Mouse (Mus musculus): ENCODE measurements around the gene Hs6st3. TPM values are rescaled to one million over a fixed set of nuclear protein-coding genes. Genes with fewer than 3 reads are reported as not detected.

Hs6st3 gene
- polyA plus RNA-seq (2015; fragmentation: Nextera tagmentation; extraction: Ambion mirVana) = 2.2 and 2.6 TPM in 2 replicates

DNA sequence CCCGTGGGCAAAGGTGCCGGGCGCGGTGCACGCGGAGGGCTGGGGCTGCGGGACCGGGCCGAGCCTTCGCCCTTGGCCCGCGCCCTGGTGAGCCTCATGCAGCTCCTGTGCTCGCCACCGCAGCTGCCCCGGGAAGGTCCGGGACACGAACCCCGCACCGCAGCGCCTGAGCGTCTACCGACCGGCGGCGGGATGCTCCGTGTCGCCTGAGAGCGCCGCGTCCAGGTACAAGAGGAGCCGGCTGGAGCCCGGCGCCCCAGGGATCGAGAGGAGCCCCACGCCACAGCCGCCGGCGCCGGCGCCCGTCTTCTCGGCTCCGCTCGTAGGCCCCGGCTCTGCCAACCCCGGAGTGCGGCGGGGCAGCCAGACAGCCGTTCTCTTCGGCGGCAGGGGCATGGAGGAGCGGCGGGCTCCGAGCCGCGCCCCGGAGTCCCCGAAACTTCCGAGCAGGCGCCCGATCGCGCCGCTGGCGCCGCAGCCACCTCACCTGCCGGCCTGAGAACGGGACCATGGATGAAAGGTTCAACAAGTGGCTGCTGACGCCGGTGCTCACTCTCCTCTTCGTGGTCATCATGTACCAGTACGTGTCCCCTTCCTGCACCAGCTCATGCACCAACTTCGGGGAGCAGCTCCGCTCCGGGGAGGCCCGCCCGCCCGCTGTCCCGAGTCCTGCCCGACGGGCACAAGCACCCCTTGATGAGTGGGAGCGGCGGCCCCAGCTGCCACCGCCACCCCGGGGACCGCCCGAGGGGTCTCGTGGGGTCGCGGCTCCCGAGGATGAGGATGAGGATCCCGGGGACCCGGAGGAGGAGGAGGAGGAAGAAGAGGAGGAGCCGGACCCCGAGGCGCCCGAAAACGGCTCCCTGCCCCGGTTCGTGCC is at the start of gene Hs6st3:
Gene Hs6st3 (plus strand): TSS at position 436 of the 880 bp plus-strand sequence.
- H3K4me2 ChIP-seq = peak within 1 kb of the TSS; percentile 97
- peak within 1 kb of the TSS; percentile 56 for H3K9ac ChIP-seq
- H3K4me3 ChIP-seq = peak within 1 kb of the TSS; percentile 75
- under 1% methylated on average over 99 of the region's 100 CpGs for WGBS
- peak within 1 kb of the TSS; percentile 40 for H3K27ac ChIP-seq
- peaks cover 14% of the 10 kb centered on the region for H3K27me3 ChIP-seq (replicated peaks)
- H3K4me1 ChIP-seq = peaks cover 17% of the 10 kb centered on the region
- no peaks in the 10 kb centered on the region for H3K36me3 ChIP-seq (replicated peaks)
- no peaks in the 10 kb centered on the region for H3K9me3 ChIP-seq
- peak; percentile 64 for ATAC-seq (replicated peaks)

DNA sequence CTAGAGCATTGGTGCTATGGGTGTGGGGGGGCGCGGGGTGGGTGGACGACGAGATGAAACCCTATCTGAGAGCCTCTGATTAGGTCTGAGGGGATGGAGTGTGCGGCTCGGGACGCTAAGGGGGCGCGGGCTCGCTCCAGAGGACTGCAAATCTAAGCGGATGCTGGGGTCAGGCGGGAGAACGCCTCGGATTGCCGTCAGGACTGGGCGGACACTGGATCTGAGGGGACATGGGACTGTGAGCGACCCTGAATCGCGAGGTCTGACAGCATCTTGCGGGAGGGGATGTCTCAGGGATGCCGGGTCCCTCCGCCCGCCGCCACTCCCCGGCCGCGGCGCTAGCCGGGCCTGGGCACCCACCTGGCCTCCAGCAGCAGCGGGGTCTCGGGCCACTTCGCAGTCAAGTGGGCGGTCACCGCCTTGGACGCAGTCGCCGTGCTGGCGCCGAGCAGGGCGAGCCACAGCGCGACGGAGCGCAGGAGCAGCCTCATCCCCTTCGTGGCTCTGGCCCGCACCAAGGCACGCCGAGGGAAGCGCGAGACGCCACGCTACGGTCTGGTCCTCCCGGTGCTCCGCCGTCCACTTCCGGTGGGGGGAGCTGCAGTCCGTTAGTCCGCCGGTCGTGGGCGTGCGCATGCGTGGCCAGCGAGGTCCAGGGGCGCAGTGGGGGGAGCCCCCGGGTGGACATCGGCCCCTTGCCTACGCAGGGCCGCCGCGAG is 39.1 kb upstream of the Hs6st3 start, which contains the start of gene Uggt2:
Gene Uggt2 (minus strand): TSS at position 580 of the 719 bp plus-strand sequence.
- under 1% methylated on average over 72 of the region's 72 CpGs for WGBS
- Histone ChIP-seq H3K9me3 (no peaks in the 10 kb centered on the region), H3K27ac (peak within 1 kb of the TSS; percentile 91), H3K4me1 (peaks cover 22% of the 10 kb centered on the region), H3K36me3 (replicated peaks) (no peaks in the 10 kb centered on the region), H3K27me3 (replicated peaks) (no peaks in the 10 kb centered on the region), H3K4me3 (peak within 1 kb of the TSS; percentile 75), H3K9ac (peak within 1 kb of the TSS; percentile 92), H3K4me2 (peak within 1 kb of the TSS; percentile 80)
- ATAC-seq (replicated peaks) = peak; percentile 96

DNA sequence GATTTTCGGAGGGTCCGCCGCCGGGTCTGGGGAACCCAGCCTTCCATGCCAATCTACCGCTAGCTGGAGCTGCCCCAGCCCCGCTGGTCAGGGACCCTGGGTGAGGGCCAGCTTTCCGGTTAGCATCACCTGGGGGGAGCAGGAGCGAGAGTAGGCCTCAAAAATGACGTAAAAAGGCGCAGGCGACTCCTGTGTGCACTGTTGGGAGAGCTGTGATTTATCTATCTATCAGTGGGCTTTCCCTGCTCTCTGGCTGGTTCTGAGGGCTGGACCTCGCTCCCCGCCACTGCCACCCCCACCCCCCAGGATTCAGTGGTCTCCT is 38.6 kb upstream of the Hs6st3 start:
- peak overlapping the region; percentile 91 for H3K27ac ChIP-seq
- ATAC-seq (replicated peaks) = peak; percentile 90
- peak overlapping the region; percentile 92 for H3K9ac ChIP-seq
- H3K9me3 ChIP-seq = no peaks in the 10 kb centered on the region
- H3K36me3 ChIP-seq (replicated peaks) = no peaks in the 10 kb centered on the region
- peak overlapping the region; percentile 75 for H3K4me3 ChIP-seq
- WGBS = under 1% methylated on average over 13 of the region's 13 CpGs
- peak overlapping the region; percentile 80 for H3K4me2 ChIP-seq
- no peaks in the 10 kb centered on the region for H3K27me3 ChIP-seq (replicated peaks)
- peaks cover 22% of the 10 kb centered on the region for H3K4me1 ChIP-seq

DNA sequence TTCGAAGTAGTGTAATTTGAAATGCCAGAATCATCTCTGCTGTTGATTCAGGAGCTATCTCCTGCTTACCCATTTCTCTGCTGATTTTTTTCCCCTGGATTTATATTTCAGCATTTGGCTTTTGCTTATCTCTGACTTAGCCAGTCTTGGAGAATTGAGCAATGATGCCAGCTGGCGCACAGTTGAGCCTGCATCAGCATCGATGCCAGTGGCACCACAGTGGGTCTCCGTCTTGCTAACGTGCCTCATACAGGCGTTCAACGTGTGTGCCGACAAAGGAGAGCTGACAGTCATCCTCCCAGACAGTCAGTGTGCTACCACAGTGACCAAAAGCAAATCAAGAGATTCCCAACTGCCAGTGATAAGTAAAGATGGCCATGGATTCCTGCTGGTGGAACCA is 30.6 kb upstream of the Hs6st3 start:
- ATAC-seq (replicated peaks) = no peak
- 88% methylated on average over 8 of the region's 8 CpGs for WGBS
- H3K27ac ChIP-seq = no peak overlapping the region
- H3K9ac ChIP-seq = no peak overlapping the region
- no peaks in the 10 kb centered on the region for H3K27me3 ChIP-seq (replicated peaks)
- no peaks in the 10 kb centered on the region for H3K9me3 ChIP-seq
- H3K4me1 ChIP-seq = no peaks in the 10 kb centered on the region
- no peak overlapping the region for H3K4me3 ChIP-seq
- H3K36me3 ChIP-seq (replicated peaks) = no peaks in the 10 kb centered on the region
- H3K4me2 ChIP-seq = no peak overlapping the region

DNA sequence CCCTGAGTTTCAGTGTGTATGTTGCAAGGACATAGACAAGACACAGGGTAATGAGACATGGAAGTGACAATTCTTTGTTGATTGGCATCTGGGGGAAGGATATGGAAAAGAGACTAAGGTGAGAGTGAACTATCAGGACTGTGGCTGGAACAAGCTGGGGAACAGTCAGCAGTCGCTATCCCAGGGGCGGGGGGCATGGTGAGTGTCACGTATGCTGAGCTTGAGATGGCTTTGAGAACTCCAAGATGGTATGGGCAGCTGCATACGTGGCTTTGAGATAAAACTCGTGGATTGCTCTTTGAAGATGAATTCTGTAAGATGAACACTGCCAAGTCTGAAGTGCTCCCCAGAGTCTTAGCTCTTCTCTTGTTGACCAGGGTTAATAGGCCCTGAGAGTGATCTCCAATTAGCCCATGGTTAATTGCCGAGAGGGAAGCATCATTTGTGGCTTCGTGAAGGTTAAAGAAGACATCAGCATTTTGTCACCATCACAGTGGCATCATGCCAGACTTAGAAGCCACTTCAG is 29.3 kb upstream of the Hs6st3 start:
- Histone ChIP-seq H3K9me3 (no peaks in the 10 kb centered on the region), H3K36me3 (replicated peaks) (no peaks in the 10 kb centered on the region), H3K4me2 (no peak overlapping the region), H3K4me1 (no peaks in the 10 kb centered on the region), H3K27ac (no peak overlapping the region), H3K27me3 (replicated peaks) (no peaks in the 10 kb centered on the region), H3K4me3 (no peak overlapping the region), H3K9ac (no peak overlapping the region)
- 66% methylated on average over 7 of the region's 7 CpGs for WGBS
- no peak for ATAC-seq (replicated peaks)

DNA sequence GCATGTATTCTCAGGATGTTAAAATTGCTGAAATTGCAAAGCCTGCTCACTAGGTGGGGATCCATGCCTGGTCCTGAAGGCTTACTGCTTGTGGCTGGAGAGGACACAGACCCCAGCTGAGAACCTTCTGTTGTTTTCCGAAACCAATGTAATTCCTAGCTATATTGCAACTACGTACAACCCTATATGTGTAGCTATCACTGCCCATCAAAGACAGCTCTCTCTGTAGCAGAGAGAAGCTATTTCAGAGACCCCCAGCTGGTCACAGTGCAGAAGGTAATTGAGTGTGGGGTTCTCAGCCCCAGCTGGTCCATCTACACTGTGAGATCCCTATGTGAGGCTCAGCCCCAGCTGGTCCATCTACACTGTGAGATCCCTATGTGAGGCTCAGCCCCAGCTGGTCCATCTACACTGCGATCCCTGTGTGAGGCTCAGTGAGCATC is 28.3 kb upstream of the Hs6st3 start:
- no peaks in the 10 kb centered on the region for H3K27me3 ChIP-seq (replicated peaks)
- 84% methylated on average over 3 of the region's 3 CpGs for WGBS
- ATAC-seq (replicated peaks) = no peak; the same call in 1 of the 2 replicates

DNA sequence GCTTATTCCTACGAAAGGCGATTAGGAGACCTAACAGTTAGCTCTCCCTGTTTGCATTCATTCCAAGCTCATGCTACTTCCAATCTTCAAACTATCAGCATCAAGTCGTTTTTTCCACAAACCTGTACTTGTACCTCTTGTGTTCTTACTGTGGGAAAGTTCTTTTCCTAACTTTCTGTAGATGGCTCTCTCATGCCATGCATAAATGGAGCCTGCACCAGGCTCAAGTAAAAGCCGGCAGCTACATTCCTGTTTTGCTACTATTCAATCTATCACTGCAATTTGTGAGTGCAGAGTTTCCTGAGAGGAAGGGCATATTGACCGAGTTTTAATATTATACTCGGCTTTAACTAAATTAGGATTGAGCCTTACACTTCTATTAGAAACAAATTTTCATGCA is 25.6 kb upstream of the Hs6st3 start:
- no peak for ATAC-seq (replicated peaks)
- Histone ChIP-seq H3K27me3 (replicated peaks) (no peaks in the 10 kb centered on the region), H3K36me3 (replicated peaks) (no peaks in the 10 kb centered on the region), H3K4me2 (no peak overlapping the region), H3K9ac (no peak overlapping the region), H3K4me1 (no peaks in the 10 kb centered on the region), H3K9me3 (no peaks in the 10 kb centered on the region), H3K27ac (no peak overlapping the region), H3K4me3 (no peak overlapping the region)
- WGBS = 82% methylated on average over 6 of the region's 6 CpGs

More for the DNA sequence above, 28.3 kb upstream of the Hs6st3 start:
- no peak overlapping the region for H3K27ac ChIP-seq
- no peaks in the 10 kb centered on the region for H3K4me1 ChIP-seq
- H3K9ac ChIP-seq = no peak overlapping the region
- no peak overlapping the region for H3K4me3 ChIP-seq
- no peaks in the 10 kb centered on the region for H3K9me3 ChIP-seq
- no peak overlapping the region for H3K4me2 ChIP-seq
- H3K36me3 ChIP-seq (replicated peaks) = no peaks in the 10 kb centered on the region

DNA sequence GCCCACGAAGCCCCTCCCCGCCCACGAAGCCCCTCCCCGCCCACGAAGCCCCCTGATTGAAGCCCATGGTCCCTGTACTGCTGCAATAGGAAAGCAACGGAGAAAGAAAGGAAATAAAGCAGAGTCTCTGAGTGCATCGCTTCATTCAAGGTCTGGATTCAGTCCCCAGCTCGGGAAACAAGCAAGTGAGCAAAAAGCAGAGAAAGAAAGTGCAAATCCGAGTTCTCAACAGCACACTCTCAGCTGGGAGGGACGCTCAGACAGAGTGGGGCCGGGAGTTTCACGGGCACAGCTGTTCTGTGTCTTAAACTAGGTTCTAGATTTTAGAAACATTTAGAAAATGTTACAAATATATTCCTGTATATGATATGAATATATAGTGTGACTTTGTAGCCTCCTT is 14.6 kb upstream of the Hs6st3 start:
- Histone ChIP-seq H3K9ac (no peak overlapping the region), H3K4me2 (peak overlapping the region; percentile 46), H3K27me3 (replicated peaks) (peaks cover 4% of the 10 kb centered on the region; the same call in 1 of the 2 replicates), H3K27ac (peak overlapping the region; percentile 51), H3K36me3 (replicated peaks) (no peaks in the 10 kb centered on the region), H3K9me3 (no peaks in the 10 kb centered on the region), H3K4me3 (peak overlapping the region; percentile 31), H3K4me1 (peaks cover 13% of the 10 kb centered on the region; the same call in 1 of the 2 replicates)
- peak; percentile 80 for ATAC-seq (replicated peaks)
- 4% methylated on average over 12 of the region's 12 CpGs for WGBS

DNA sequence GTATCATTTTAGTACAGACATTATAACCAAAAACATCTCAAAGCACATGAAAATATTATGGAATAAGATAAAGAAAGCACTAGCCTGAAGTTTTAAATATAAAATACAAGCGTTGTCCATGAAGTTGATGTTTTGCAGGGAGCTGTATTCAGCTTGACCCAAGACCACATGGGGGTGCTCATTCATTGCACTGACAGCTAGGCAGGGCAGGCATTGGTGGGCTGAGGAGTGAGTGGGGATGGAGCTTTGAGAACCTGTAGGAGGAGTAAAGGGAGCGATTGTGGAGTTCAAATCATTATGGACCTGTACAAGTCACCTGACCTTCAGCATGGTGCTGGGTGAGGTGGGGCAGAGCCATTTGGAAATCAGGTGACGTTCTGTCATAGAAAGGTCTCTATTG is 14.1 kb upstream of the Hs6st3 start:
- Histone ChIP-seq H3K9ac (no peak overlapping the region), H3K27ac (no peak overlapping the region)
- 19% methylated on average over 3 of the region's 3 CpGs for WGBS

DNA sequence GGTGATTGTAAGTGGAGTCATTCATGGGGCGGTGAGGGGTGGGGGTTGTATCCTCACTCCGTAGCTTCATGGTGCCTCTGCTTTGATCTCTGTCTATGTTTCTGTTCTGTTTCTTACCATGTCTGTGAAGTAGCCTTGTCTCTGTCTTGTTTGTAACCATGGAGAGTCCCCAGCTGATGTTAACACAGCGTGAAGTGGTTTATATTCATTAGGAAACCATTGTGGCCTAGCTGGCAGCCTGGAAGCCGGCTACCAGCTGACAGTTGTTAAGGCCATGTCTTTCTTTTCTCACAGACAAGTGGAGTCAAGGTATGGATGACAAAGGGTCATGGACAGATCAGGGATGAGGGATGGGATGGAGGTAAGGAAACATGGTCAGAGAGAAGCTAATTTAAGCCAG is 12.3 kb upstream of the Hs6st3 start:
- no peak overlapping the region for H3K4me3 ChIP-seq
- peaks cover 4% of the 10 kb centered on the region; the same call in 1 of the 2 replicates for H3K27me3 ChIP-seq (replicated peaks)
- H3K9ac ChIP-seq = no peak overlapping the region
- no peak for ATAC-seq (replicated peaks)
- no peak overlapping the region for H3K27ac ChIP-seq
- peaks cover 13% of the 10 kb centered on the region; the same call in 1 of the 2 replicates for H3K4me1 ChIP-seq
- no peaks in the 10 kb centered on the region for H3K36me3 ChIP-seq (replicated peaks)
- H3K4me2 ChIP-seq = no peak overlapping the region
- WGBS = 33% methylated on average over 4 of the region's 4 CpGs
- H3K9me3 ChIP-seq = no peaks in the 10 kb centered on the region

More for the DNA sequence above, 14.1 kb upstream of the Hs6st3 start:
- Histone ChIP-seq H3K4me2 (peak overlapping the region; percentile 46), H3K27me3 (replicated peaks) (peaks cover 4% of the 10 kb centered on the region; the same call in 1 of the 2 replicates), H3K4me3 (peak overlapping the region; percentile 31; the same call in 1 of the 2 replicates), H3K36me3 (replicated peaks) (no peaks in the 10 kb centered on the region), H3K4me1 (peaks cover 13% of the 10 kb centered on the region; the same call in 1 of the 2 replicates), H3K9me3 (no peaks in the 10 kb centered on the region)
- ATAC-seq (replicated peaks) = peak; percentile 93

DNA sequence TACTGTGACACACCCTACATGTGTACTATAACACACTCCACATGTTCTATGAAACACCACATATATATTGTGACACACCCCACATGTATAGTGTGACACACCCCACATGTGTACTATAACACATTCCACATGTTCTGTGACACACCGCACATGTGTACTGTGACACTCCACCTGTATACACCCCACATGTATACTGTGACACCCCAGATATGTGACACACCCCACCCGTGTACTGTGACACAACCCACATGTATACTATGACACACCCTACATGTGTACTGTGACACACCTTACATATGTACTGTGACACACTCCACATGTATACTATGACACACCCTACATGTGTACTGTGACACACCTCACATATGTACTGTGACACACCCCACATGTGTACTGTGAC is 10.8 kb upstream of the Hs6st3 start:
- no peak overlapping the region for H3K4me2 ChIP-seq
- H3K27ac ChIP-seq = no peak overlapping the region
- peaks cover 4% of the 10 kb centered on the region; the same call in 1 of the 2 replicates for H3K27me3 ChIP-seq (replicated peaks)
- no peak overlapping the region for H3K4me3 ChIP-seq
- peaks cover 13% of the 10 kb centered on the region; the same call in 1 of the 2 replicates for H3K4me1 ChIP-seq
- H3K36me3 ChIP-seq (replicated peaks) = no peaks in the 10 kb centered on the region
- H3K9ac ChIP-seq = no peak overlapping the region
- no peaks in the 10 kb centered on the region for H3K9me3 ChIP-seq
- WGBS = 97% methylated on average over 2 of the region's 2 CpGs
- ATAC-seq (replicated peaks) = no peak

DNA sequence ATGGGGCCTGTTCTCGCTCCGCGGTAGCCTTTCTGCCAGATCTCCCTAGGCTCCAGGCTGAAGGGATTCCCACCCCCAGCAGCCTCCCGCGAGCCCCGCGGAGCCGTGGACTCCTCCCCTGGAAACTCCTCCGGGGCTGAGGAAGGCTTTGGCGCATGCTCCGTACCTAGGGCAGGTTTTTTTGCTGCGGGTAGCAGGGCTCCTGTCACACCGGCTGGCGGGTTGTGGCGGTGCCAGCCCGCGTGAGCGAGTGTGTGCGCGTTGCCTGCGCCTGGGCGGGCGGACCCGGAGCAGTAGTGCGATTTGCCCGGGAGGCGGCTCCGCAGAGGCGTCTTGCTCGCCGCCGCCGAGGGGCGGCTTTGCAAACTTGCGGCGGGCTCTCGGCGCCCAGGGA is 632 bp upstream of the Hs6st3 start:
- Histone ChIP-seq H3K4me2 (peak overlapping the region; percentile 97), H3K27me3 (replicated peaks) (peaks cover 14% of the 10 kb centered on the region), H3K27ac (peak overlapping the region; percentile 40), H3K9ac (peak overlapping the region; percentile 56), H3K4me1 (peaks cover 17% of the 10 kb centered on the region), H3K9me3 (no peaks in the 10 kb centered on the region), H3K36me3 (replicated peaks) (no peaks in the 10 kb centered on the region), H3K4me3 (peak overlapping the region; percentile 75)
- peak; percentile 92 for ATAC-seq (replicated peaks)
- under 1% methylated on average over 38 of the region's 38 CpGs for WGBS

Data from midbrain, embryonic 15.5 days (tissue).